22 mouse cellular contexts compared by ENCODE assay signal in genomic region chr12:56020954-56021514, GRCm38 (mm10).
DNase-seq lines count a peak whose midpoint lies in the region; ATAC-seq and TF ChIP-seq lines count a peak whose summit lies in the region.
"Had no signal": no experiment of that assay in that cellular context is flagged by ENCODE, and none has a peak within 500 bp of the region (broad histone marks: within the 10 kb centered on the region; RNA-seq: fewer than 3 reads in every experiment).

No protein-coding gene starts in this region.

- dilution Hi-C loops in CH12.LX (cut with MboI; ENCODE audit: extremely low pct_ligation_motif_present, extremely low pct_unique_long_range_greater_than_20kb, low sequenced_read_pairs) = no loop called here

- TF ChIP-seq CTCF in CH12.LX (conservative IDR thresholded peaks at IDR 0.05 in 1 of 2, IDR thresholded peaks at IDR 0.05 in 1 of 2; ENCODE audit: low read depth in 2 of 2, low read length in 2 of 2) = no peak

- no peak overlapping the region for H3K4me3 ChIP-seq in forebrain, embryonic 11.5 days (ENCODE audit: low read depth, low read length)
- no peak overlapping the region for H3K4me3 ChIP-seq in forebrain, embryonic 15.5 days
- H3K4me3 ChIP-seq in CH12.LX (replicated peaks in 1 of 3; ENCODE audit: low read depth in 2 of 3, low read length in 2 of 3, poor library complexity in 1 of 3) = no peak overlapping the region
- H3K4me3 ChIP-seq in midbrain, embryonic 14.5 days (replicated peaks; ENCODE audit: low read depth, low read length) = no peak overlapping the region
- H3K4me3 ChIP-seq: liver, embryonic 13.5 days; stomach, embryonic 15.5 days had no signal

- peaks cover 4% of the 10 kb centered on the region for H3K4me1 ChIP-seq in forebrain, embryonic 11.5 days (replicated peaks; ENCODE audit: control insufficient read depth, insufficient read depth, low read length)
- no peaks in the 10 kb centered on the region for H3K4me1 ChIP-seq in forebrain, embryonic 15.5 days
- H3K4me1 ChIP-seq in CH12.LX (ENCODE audit: control insufficient read depth in 1 of 2, insufficient read depth in 2 of 2) = peaks cover 0 to 4% of the 10 kb centered on the region in 2 experiments; a peak in 1 of 4 replicates
- H3K4me1 ChIP-seq in midbrain, embryonic 14.5 days (ENCODE audit: control insufficient read depth, insufficient read depth, low read length) = peaks cover 8% of the 10 kb centered on the region
- H3K4me1 ChIP-seq: liver, embryonic 13.5 days; stomach, embryonic 15.5 days had no signal

- intact Hi-C loops in left cerebral cortex, postnatal 14 days (cut with DNase I) = no loop called here

- TF ChIP-seq RAD21 in CH12.LX (IDR thresholded peaks at IDR 0.05; ENCODE audit: low read depth, low read length) = no peak

- H3K27me3 ChIP-seq in forebrain, embryonic 11.5 days (ENCODE audit: control insufficient read depth, insufficient read depth, low read length) = peaks cover 2% of the 10 kb centered on the region; the same call in 1 of the 2 replicates
- H3K27me3 ChIP-seq in forebrain, embryonic 15.5 days = no peaks in the 10 kb centered on the region
- H3K27me3 ChIP-seq in CH12.LX (replicated peaks) = no peaks in the 10 kb centered on the region
- H3K27me3 ChIP-seq in midbrain, embryonic 14.5 days (ENCODE audit: control insufficient read depth, insufficient read depth, low read length) = peaks cover 2% of the 10 kb centered on the region; the same call in 1 of the 2 replicates
- H3K27me3 ChIP-seq: liver, embryonic 13.5 days; stomach, embryonic 15.5 days had no signal

- DNase-seq in forebrain, embryonic 11.5 days (ENCODE audit: low spot score) = no peak
- no peak for DNase-seq in CH12.LX (ENCODE audit: extremely low read depth)
- peak; percentile 25 for DNase-seq in embryo, embryonic 11 days
- DNase-seq in midbrain, embryonic 14.5 days = peak; percentile 58
- no peak for DNase-seq in right cerebral cortex, postnatal 14 days
- DNase-seq in left cerebral cortex, postnatal 14 days (ENCODE audit: low spot score in 2 of 2) = no peak
- DNase-seq: adrenal gland, postnatal 36 days; cerebellum, adult 18-20 months; cerebellum, postnatal 14 days; gastrocnemius, postnatal 14 days; heart, adult 11 months; kidney, adult 9 months; kidney, postnatal 4 days; liver, embryonic 13.5 days; lung, adult 2 months; retina, postnatal 1 day; thymus, postnatal 25 days had no signal

- WGBS in forebrain, embryonic 11.5 days = 9% methylated on average over 7 of the region's 7 CpGs
- 1% methylated on average over 7 of the region's 7 CpGs for WGBS in forebrain, embryonic 15.5 days
- WGBS in midbrain, embryonic 14.5 days = 2% methylated on average over 7 of the region's 7 CpGs

- ATAC-seq in forebrain, embryonic 11.5 days (replicated peaks; ENCODE audit: low FRiP score) = peak; percentile 71
- ATAC-seq in forebrain, embryonic 15.5 days (replicated peaks) = no peak
- peak; percentile 50; the same call in 1 of the 2 replicates for ATAC-seq in midbrain, embryonic 14.5 days (ENCODE audit: low FRiP score, low TSS enrichment)
- ATAC-seq: hindbrain, postnatal 0 days; intestine, embryonic 16.5 days had no signal

- no peaks in the 10 kb centered on the region for H3K36me3 ChIP-seq in forebrain, embryonic 11.5 days (ENCODE audit: control insufficient read depth, insufficient read depth, low read length)
- H3K36me3 ChIP-seq in forebrain, embryonic 15.5 days = no peaks in the 10 kb centered on the region
- no peaks in the 10 kb centered on the region for H3K36me3 ChIP-seq in CH12.LX (replicated peaks in 1 of 2; ENCODE audit: control insufficient read depth in 1 of 2, insufficient read depth in 1 of 2, low read length in 1 of 2)
- no peaks in the 10 kb centered on the region for H3K36me3 ChIP-seq in midbrain, embryonic 14.5 days (ENCODE audit: control insufficient read depth, insufficient read depth, low read length)
- H3K36me3 ChIP-seq: liver, embryonic 13.5 days; stomach, embryonic 15.5 days had no signal

- TF ChIP-seq POLR2A in CH12.LX (IDR thresholded peaks at IDR 0.05; ENCODE audit: low read depth, low read length) = no peak

- no peak for TF ChIP-seq EP300 in CH12.LX (IDR thresholded peaks at IDR 0.05; ENCODE audit: low read length)

- no peak overlapping the region; the same call in 1 of the 2 replicates for H3K27ac ChIP-seq in forebrain, embryonic 11.5 days (ENCODE audit: low read depth, low read length)
- no peak overlapping the region for H3K27ac ChIP-seq in forebrain, embryonic 15.5 days (replicated peaks)
- no peak overlapping the region for H3K27ac ChIP-seq in CH12.LX (ENCODE audit: insufficient read depth, low read depth)
- H3K27ac ChIP-seq in midbrain, embryonic 14.5 days (replicated peaks; ENCODE audit: low read depth, low read length) = peak overlapping the region; percentile 68
- H3K27ac ChIP-seq: hindbrain, postnatal 0 days; liver, embryonic 13.5 days; stomach, embryonic 15.5 days had no signal

- H3K9me3 ChIP-seq in forebrain, embryonic 11.5 days (ENCODE audit: control insufficient read depth, low read length) = no peaks in the 10 kb centered on the region
- no peaks in the 10 kb centered on the region for H3K9me3 ChIP-seq in forebrain, embryonic 15.5 days
- H3K9me3 ChIP-seq in CH12.LX (replicated peaks; ENCODE audit: low read length) = no peaks in the 10 kb centered on the region
- H3K9me3 ChIP-seq in midbrain, embryonic 14.5 days (ENCODE audit: control insufficient read depth, low read length) = no peaks in the 10 kb centered on the region
- H3K9me3 ChIP-seq: liver, embryonic 13.5 days; stomach, embryonic 15.5 days had no signal

- no peak overlapping the region for H3K4me2 ChIP-seq in forebrain, embryonic 11.5 days (ENCODE audit: low read depth, low read length, severe bottlenecking)
- no peak overlapping the region for H3K4me2 ChIP-seq in forebrain, embryonic 15.5 days (replicated peaks)
- peak overlapping the region; percentile 2; the same call in 1 of the 2 replicates for H3K4me2 ChIP-seq in CH12.LX (ENCODE audit: insufficient read depth, low read depth, poor library complexity, severe bottlenecking)
- H3K4me2 ChIP-seq in midbrain, embryonic 14.5 days (ENCODE audit: low read length) = peak overlapping the region; percentile 13; the same call in 1 of the 2 replicates
- H3K4me2 ChIP-seq: heart, embryonic 11.5 days; liver, embryonic 13.5 days; stomach, embryonic 15.5 days had no signal

- in situ Hi-C loops in CH12.LX (cut with MboI; ENCODE audit: low pct_ligation_motif_present, low pct_unique_long_range_greater_than_20kb, low sequenced_read_pairs) = no loop called here

- no peaks in the 10 kb centered on the region for H3K79me2 ChIP-seq in CH12.LX (replicated peaks; ENCODE audit: control insufficient read depth, extremely low read depth, insufficient read depth, poor library complexity, severe bottlenecking)

- H3K9ac ChIP-seq in forebrain, embryonic 11.5 days (ENCODE audit: low read length) = no peak overlapping the region
- no peak overlapping the region for H3K9ac ChIP-seq in forebrain, embryonic 15.5 days (replicated peaks)
- H3K9ac ChIP-seq in CH12.LX (ENCODE audit: insufficient read depth, low read depth) = no peak overlapping the region
- H3K9ac ChIP-seq in midbrain, embryonic 14.5 days (replicated peaks; ENCODE audit: low read length) = no peak overlapping the region
- H3K9ac ChIP-seq: liver, embryonic 13.5 days; stomach, embryonic 15.5 days had no signal

TF ChIP-seq in CH12.LX, 34 proteins besides CTCF, POLR2A, EP300 and RAD21:
- TF ChIP-seq ELF1 (IDR thresholded peaks at IDR 0.05; ENCODE audit: low read depth, low read length) = no peak
- no peak for TF ChIP-seq HCFC1 (IDR thresholded peaks at IDR 0.05; ENCODE audit: low read depth, low read length)
- TF ChIP-seq POLR2AphosphoS2 (IDR thresholded peaks at IDR 0.05; ENCODE audit: low read depth, low read length) = no peak

Comparison
In these comparisons a context has a peak if more than half of its experiments do, and no peak if none do; other contexts are left out.
1. DNase-seq: peak in embryo, embryonic 11 days (single experiment) and midbrain, embryonic 14.5 days (single experiment); none in forebrain, embryonic 11.5 days (single experiment), CH12.LX (single experiment), right cerebral cortex, postnatal 14 days (single experiment) and left cerebral cortex, postnatal 14 days (0 of 2).
2. H3K4me2 ChIP-seq: peak in CH12.LX (single experiment) and midbrain, embryonic 14.5 days (single experiment); none in forebrain, embryonic 11.5 days (single experiment) and forebrain, embryonic 15.5 days (single experiment).